Mouse (Mus musculus): ENCODE data around the gene Hacd2. TPM values are rescaled to one million over a fixed set of nuclear protein-coding genes. Genes with fewer than 3 reads are reported as not detected.

The Hacd2 gene
- 84.9 TPM for polyA plus RNA-seq (2014; fragmentation: Illumina TruSeq; extraction: RNeasy Lipid Tissue Mini Kit (QIAGEN cat#74804); ENCODE audit: low replicate concordance)

DNA sequence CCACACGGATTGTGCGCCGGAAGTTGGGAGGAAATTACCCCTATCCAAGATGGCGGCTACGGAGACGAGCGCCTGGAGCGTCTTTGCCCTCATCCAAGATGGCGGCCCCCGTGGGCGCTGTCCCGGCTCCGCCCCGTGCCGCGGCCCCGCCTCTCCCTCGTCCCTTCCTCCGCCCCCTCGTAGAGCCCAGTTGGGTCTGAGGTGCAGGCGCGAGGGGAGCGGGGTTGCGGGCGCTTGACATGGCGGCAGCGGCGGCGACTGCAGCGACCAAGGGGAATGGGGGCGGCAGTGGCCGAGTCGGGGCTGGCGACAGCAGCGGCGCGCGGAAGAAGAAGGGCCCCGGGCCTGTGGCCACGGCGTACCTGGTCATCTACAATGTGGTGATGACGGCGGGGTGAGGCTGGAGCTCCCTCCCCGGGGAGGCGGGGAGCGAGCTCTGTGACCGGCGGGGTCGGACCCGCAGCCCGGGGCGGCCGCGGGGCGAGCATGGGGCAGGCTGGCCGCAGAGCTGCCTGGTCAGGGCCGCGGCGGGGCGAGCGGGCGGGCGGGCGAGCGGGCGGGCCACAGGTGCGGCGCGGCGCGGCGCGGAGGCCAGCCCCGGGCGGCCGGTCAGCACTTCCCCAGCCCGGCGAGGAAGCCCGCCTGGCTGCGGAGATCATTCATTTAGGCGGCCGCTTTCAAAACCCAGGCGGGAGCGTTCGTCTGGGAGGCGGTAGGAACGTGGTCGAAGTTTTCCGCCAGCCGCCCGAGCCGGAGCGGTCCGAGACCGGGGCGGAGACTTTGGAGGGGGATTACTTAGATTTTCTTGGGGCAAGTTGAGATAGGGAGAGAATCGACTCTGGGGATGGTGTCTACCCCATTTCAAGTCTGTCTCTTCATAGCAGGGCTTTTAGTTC lies at the start of gene Hacd2:
Gene Hacd2 (plus strand): TSS at position 187 of the 896 bp plus-strand sequence.

GRCm38 (mm10) chr16:35154641-35155390 lies 132.6 kb downstream of the Hacd2 start, which contains the start of gene Adcy5:
Adcy5 (plus strand) TSS chr16:35154877.

Other genes starting within 250 kb of the Hacd2 start
- 0.78 TPM for gene Adcy5, start 132.4 kb downstream of the Hacd2 start, polyA plus RNA-seq (2014; fragmentation: Illumina TruSeq; extraction: RNeasy Lipid Tissue Mini Kit (QIAGEN cat#74804); ENCODE audit: low replicate concordance)